Mouse (Mus musculus) small intestine, adult 2 months (tissue): ENCODE results near the gene Slit2. TPM values are rescaled to one million over a fixed set of nuclear protein-coding genes. Genes with fewer than 3 reads are reported as not detected.

Source experiments
- H3K27ac ChIP-seq: fragments of 200-500 bp; 2 replicates; pipeline ENCODE4 v1.5.1; 2012; ENCODE audit warnings: low read depth, low read length, control low read depth, inconsistent platforms; ENCODE audit not compliant: insufficient read depth
- H3K27me3 ChIP-seq: fragments of 200-500 bp; 2 replicates; pipeline ENCODE4 v1.6.1; 2012; ENCODE audit warnings: mild to moderate bottlenecking, moderate library complexity, low read length, inconsistent platforms; ENCODE audit not compliant: control insufficient read depth, insufficient read depth
- H3K36me3 ChIP-seq: fragments of 200-500 bp; 2 replicates; pipeline ENCODE4 v1.6.1; 2012; ENCODE audit warnings: mild to moderate bottlenecking, low read length, control low read depth, inconsistent platforms; ENCODE audit not compliant: control insufficient read depth, insufficient read depth
- H3K4me1 ChIP-seq: fragments of 200-500 bp; 2 replicates; pipeline ENCODE4 v1.6.1; 2012; ENCODE audit warnings: low read length, inconsistent platforms, mixed read lengths; ENCODE audit not compliant: control insufficient read depth, insufficient read depth, insufficient read length
- H3K4me3 ChIP-seq: fragments of 200-500 bp; 2 replicates; pipeline ENCODE4 v1.5.1; 2012; ENCODE audit warnings: low read depth, mild to moderate bottlenecking, control low read depth, inconsistent platforms, low read length, moderate library complexity
- CTCF ChIP-seq: fragments of 200-500 bp; IDR thresholded peaks from 2 replicates; pipeline ENCODE4 v1.5.1; 2012; ENCODE audit warnings: low read depth, mild to moderate bottlenecking, control low read depth, inconsistent platforms, low read length, moderate library complexity, mixed read lengths; ENCODE audit not compliant: insufficient replicate concordance, insufficient read length; ENCODE audit errors: extremely low read depth
- POLR2A ChIP-seq: fragments of 200-500 bp; IDR thresholded peaks from 2 replicates; pipeline ENCODE4 v1.6.1; 2012; ENCODE audit warnings: low read depth, mild to moderate bottlenecking, control low read depth, inconsistent platforms, low read length, moderate library complexity
- WGBS: fragments of 180-500 bp; shearing (Covaris S2); methylation state at CpG from one replicate; pipeline ENCODE4 v1.1.7; 2018; 5-methylcytosine and 5-hydroxymethylcytosine counted together
- polyA plus RNA-seq: library from polyadenylated mRNA; depleted of rRNA; stranded (reverse); fragments of >200 nt; gene quantifications from 2 replicates; pipeline ENCODE4 v1.2.3, GENCODE M21; 2012

The Slit2 gene
- polyA plus RNA-seq, 1 experiment = 2.2 TPM

GRCm38 (mm10) chr5:48181646-48182302, 198.8 kb downstream of the Slit2 start:
- Histone ChIP-seq H3K4me3 (no peak overlapping the region), H3K27me3 (no peaks in the 10 kb centered on the region), H3K36me3 (no peaks in the 10 kb centered on the region), H3K4me1 (no peaks in the 10 kb centered on the region), H3K27ac (no peak overlapping the region)
- TF ChIP-seq CTCF (no peak), POLR2A (no peak)
- 55% methylated on average over 9 of the region's 9 CpGs for WGBS

DNA sequence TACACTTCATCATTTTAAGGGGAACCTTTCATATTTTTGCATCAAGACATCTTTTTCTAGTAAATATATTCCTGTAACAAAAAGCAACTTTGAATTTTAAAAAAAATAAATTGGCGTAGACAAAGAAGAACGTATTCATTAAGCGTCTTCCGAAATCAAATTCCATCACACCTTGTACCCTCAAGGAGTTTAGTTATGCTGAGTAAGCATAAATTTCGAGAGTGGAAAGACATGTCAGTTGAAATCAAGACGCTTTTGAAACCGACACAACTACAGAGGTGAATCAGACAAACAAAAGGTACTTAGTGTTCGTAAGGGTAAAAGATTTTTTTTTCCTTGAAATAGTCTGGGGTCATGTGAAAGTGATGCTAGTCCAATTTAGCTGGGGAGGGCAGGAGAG, 201.4 kb downstream of the Slit2 start:
- no peaks in the 10 kb centered on the region for H3K27me3 ChIP-seq
- H3K4me3 ChIP-seq = no peak overlapping the region
- no peaks in the 10 kb centered on the region for H3K36me3 ChIP-seq
- TF ChIP-seq POLR2A = no peak
- no peak for TF ChIP-seq CTCF
- 87% methylated on average over 8 of the region's 8 CpGs for WGBS
- H3K27ac ChIP-seq = no peak overlapping the region
- no peaks in the 10 kb centered on the region for H3K4me1 ChIP-seq

- WGBS = 86% methylated on average over 4 of the region's 4 CpGs
- no peak for TF ChIP-seq POLR2A
- TF ChIP-seq CTCF = no peak
- Histone ChIP-seq H3K36me3 (no peaks in the 10 kb centered on the region), H3K4me1 (no peaks in the 10 kb centered on the region), H3K27ac (no peak overlapping the region), H3K4me3 (no peak overlapping the region), H3K27me3 (no peaks in the 10 kb centered on the region)
These were observed 204.9 kb downstream of the Slit2 start for GRCm38 (mm10) chr5:48187819-48188218.

GRCm38 (mm10) chr5:48199380-48199779, 216.4 kb downstream of the Slit2 start:
- Histone ChIP-seq H3K27ac (no peak overlapping the region), H3K36me3 (no peaks in the 10 kb centered on the region), H3K4me3 (no peak overlapping the region), H3K4me1 (no peaks in the 10 kb centered on the region), H3K27me3 (no peaks in the 10 kb centered on the region)
- TF ChIP-seq POLR2A (no peak), CTCF (no peak)

- H3K27me3 ChIP-seq = no peaks in the 10 kb centered on the region
- WGBS = 84% methylated on average over 2 of the region's 2 CpGs
- no peak overlapping the region for H3K27ac ChIP-seq
- TF ChIP-seq CTCF = no peak
- no peak for TF ChIP-seq POLR2A
- H3K36me3 ChIP-seq = no peaks in the 10 kb centered on the region
- no peak overlapping the region for H3K4me3 ChIP-seq
- no peaks in the 10 kb centered on the region for H3K4me1 ChIP-seq
These were observed 232.3 kb downstream of the Slit2 start for GRCm38 (mm10) chr5:48215248-48215647.

- no peaks in the 10 kb centered on the region for H3K27me3 ChIP-seq
- TF ChIP-seq CTCF (no peak), POLR2A (no peak)
- no peak overlapping the region for H3K27ac ChIP-seq
- no peak overlapping the region for H3K4me3 ChIP-seq
- WGBS = 86% methylated on average over 10 of the region's 10 CpGs
- H3K36me3 ChIP-seq = no peaks in the 10 kb centered on the region
- no peaks in the 10 kb centered on the region for H3K4me1 ChIP-seq
These were observed 236.8 kb downstream of the Slit2 start for GRCm38 (mm10) chr5:48219624-48220155.

GRCm38 (mm10) chr5:48225500-48225899, 242.6 kb downstream of the Slit2 start:
- H3K36me3 ChIP-seq = no peaks in the 10 kb centered on the region
- WGBS = 56% methylated on average over 2 of the region's 2 CpGs
- no peaks in the 10 kb centered on the region for H3K4me1 ChIP-seq
- H3K27me3 ChIP-seq = no peaks in the 10 kb centered on the region
- TF ChIP-seq POLR2A (no peak), CTCF (no peak)
- no peak overlapping the region for H3K27ac ChIP-seq
- no peak overlapping the region for H3K4me3 ChIP-seq

DNA sequence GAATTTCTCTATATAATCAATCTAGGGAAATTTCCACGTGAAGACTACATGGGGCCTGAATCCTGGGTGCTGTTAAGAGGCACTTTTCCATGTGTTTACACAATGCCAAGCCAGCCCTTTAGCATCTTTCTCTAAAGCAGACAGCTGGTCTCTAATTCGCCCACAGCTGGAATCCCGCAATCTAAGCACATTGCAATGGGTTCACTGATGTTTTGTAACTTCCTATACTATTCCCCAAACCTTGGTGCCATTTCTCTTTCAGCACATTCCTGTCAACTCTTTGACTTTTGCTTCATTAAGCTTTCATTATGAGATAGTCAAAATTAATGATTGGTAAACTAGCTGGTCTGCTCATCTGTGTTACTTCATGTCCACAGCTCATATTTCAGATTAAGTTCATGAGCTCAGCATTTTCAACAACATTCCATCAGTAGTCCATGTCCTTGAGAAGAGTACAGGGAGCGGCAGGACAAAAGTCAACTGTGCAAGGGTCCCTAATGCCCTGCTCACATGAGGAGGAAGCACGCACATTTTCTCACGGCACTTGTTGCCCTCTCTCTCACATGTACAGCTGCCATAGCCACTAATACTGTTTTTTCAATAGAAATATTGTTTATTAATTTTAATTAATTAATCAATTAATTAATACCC, 247.6 kb downstream of the Slit2 start:
- no peak overlapping the region for H3K27ac ChIP-seq
- no peaks in the 10 kb centered on the region for H3K36me3 ChIP-seq
- TF ChIP-seq POLR2A = no peak
- TF ChIP-seq CTCF = no peak
- H3K4me1 ChIP-seq = no peaks in the 10 kb centered on the region
- WGBS = 81% methylated on average over 6 of the region's 6 CpGs
- H3K4me3 ChIP-seq = no peak overlapping the region
- no peaks in the 10 kb centered on the region for H3K27me3 ChIP-seq
